Mouse (Mus musculus): ENCODE measurements at regions not wholly inside any gene's neighbourhood (a gene's known extent, or its start where the extent isn't known, plus 50 kb on each side); places are given as distances from the start of the nearest gene placed in this dataset.

DNA sequence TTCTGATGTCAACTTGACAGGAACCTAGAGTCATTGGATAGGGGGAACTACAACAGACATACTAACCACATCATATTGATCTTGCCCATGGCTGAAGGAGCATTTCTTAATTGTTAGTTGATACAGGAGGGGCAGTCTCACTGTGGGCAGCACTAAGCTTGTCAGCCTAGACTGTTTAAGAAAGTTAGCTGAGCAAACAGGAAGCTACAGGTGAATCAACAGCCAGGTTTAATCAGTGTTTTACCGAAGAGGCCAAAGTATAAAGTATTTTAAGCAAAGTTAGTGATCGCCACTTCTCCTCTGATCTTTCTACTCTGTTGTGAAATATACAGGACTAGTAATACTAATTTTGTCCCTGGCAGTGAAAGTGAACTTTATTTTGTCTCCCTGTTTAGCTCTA, 109.6 kb upstream of the Chmp2b start:
- H3K36me3 ChIP-seq (ENCODE audit: control insufficient read depth, insufficient read depth, low read length): no peaks in the 10 kb centered on the region
- no peaks in the 10 kb centered on the region for H3K27me3 ChIP-seq (ENCODE audit: control insufficient read depth, insufficient read depth, low read length)
- H3K4me1 ChIP-seq (replicated peaks; ENCODE audit: control insufficient read depth, insufficient read depth, low read length): no peaks in the 10 kb centered on the region
- WGBS: 90% methylated on average over 2 of the region's 2 CpGs
- no peak overlapping the region for H3K4me3 ChIP-seq (ENCODE audit: control insufficient read depth, insufficient read depth, low read length)
- no peak for DNase-seq
- no peak overlapping the region for H3K27ac ChIP-seq (ENCODE audit: control insufficient read depth, insufficient read depth, low read length)
- TF ChIP-seq CTCF (IDR thresholded peaks at IDR 0.05; ENCODE audit: borderline replicate concordance, control insufficient read depth, extremely low read depth, insufficient read depth, low read length, poor library complexity) (no peak), POLR2A (IDR thresholded peaks at IDR 0.05; ENCODE audit: control insufficient read depth, extremely low read depth, insufficient read depth, low read length, poor library complexity) (no peak)

DNA sequence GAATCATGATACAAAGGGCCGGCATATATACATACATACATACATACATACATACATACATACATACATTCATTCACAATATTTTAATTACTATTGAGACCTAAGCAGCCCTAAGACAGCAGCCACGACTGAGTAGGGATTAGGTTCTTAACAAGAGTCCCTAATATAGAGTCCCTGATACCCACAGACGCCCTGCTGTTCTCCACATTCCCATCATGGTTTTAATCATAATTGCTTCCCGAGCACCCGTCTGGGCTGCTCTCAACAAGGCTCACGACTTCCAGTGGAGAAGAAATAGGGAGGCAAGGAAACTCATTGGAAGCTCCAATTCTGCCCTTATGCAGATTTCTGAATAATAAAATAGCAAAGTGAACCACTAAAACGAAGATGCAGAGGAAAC, 120.6 kb upstream of the Chmp2b start:
- Histone ChIP-seq H3K4me1 (replicated peaks; ENCODE audit: control insufficient read depth, insufficient read depth, low read length) (no peaks in the 10 kb centered on the region), H3K27me3 (ENCODE audit: control insufficient read depth, insufficient read depth, low read length) (no peaks in the 10 kb centered on the region), H3K4me3 (ENCODE audit: control insufficient read depth, insufficient read depth, low read length) (no peak overlapping the region), H3K27ac (ENCODE audit: control insufficient read depth, insufficient read depth, low read length) (no peak overlapping the region), H3K36me3 (ENCODE audit: control insufficient read depth, insufficient read depth, low read length) (no peaks in the 10 kb centered on the region)
- 82% methylated on average over 7 of the region's 7 CpGs for WGBS
- TF ChIP-seq POLR2A (IDR thresholded peaks at IDR 0.05; ENCODE audit: control insufficient read depth, extremely low read depth, insufficient read depth, low read length, poor library complexity): no peak
- no peak for TF ChIP-seq CTCF (IDR thresholded peaks at IDR 0.05; ENCODE audit: borderline replicate concordance, control insufficient read depth, extremely low read depth, insufficient read depth, low read length, poor library complexity)
- DNase-seq: no peak

DNA sequence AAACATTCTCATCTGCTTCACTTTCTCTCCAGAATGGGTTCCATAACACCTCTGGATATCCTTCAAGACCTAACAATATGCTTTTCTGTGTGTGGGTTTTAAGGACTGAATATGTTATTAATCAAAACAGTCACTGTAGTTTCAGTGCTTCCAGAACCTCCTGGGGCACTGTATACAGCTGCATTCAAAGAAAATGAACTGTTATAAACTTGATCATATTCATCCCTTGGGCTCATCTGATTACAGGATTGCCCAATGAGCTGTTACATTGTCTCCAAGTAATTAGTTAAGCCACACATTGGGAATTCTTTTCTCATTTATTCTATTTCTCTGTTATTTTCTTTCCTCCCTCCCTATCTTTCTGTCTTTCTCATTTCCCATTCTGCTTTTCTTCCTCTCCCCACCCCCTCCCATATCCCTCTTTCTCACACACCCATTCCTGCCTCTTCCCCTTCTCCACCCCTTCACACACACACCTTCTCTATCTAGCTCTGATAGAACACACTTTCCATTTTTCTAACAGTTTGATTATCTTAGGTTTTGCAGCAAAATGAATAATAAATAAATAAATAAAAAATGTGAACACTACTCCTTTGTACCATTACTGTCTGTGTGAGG, 121.3 kb upstream of the Chmp2b start:
- Histone ChIP-seq H3K36me3 (ENCODE audit: control insufficient read depth, insufficient read depth, low read length) (no peaks in the 10 kb centered on the region), H3K27ac (ENCODE audit: control insufficient read depth, insufficient read depth, low read length) (no peak overlapping the region), H3K4me3 (ENCODE audit: control insufficient read depth, insufficient read depth, low read length) (no peak overlapping the region), H3K4me1 (replicated peaks; ENCODE audit: control insufficient read depth, insufficient read depth, low read length) (no peaks in the 10 kb centered on the region), H3K27me3 (ENCODE audit: control insufficient read depth, insufficient read depth, low read length) (no peaks in the 10 kb centered on the region)
- no peak for DNase-seq
- TF ChIP-seq POLR2A (IDR thresholded peaks at IDR 0.05; ENCODE audit: control insufficient read depth, extremely low read depth, insufficient read depth, low read length, poor library complexity) (no peak), CTCF (IDR thresholded peaks at IDR 0.05; ENCODE audit: borderline replicate concordance, control insufficient read depth, extremely low read depth, insufficient read depth, low read length, poor library complexity) (no peak)

DNA sequence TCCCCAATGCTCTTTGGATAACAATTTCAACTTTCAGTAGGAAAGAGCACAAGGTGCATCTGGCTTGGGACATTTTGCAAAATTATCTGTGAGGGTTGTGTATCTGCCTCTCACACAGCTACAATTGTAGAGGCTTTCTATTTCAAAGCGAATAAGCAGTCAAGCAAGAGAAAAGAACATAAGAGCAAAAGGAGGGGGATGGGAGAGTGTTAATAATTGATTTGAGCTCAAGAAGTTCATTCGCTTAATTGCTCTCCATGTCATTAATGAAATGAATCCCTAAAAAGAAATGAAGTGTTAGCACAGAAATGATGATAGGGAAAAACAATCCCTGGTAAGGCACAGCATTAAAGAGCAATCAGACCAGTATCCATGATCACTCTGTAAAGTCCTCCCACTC, 121.4 kb upstream of the Vgll3 start:
- no peak overlapping the region for H3K27ac ChIP-seq (ENCODE audit: control insufficient read depth, insufficient read depth, low read length)
- no peak for DNase-seq
- no peak for TF ChIP-seq POLR2A (IDR thresholded peaks at IDR 0.05; ENCODE audit: control insufficient read depth, extremely low read depth, insufficient read depth, low read length, poor library complexity)
- TF ChIP-seq CTCF (IDR thresholded peaks at IDR 0.05; ENCODE audit: borderline replicate concordance, control insufficient read depth, extremely low read depth, insufficient read depth, low read length, poor library complexity): no peak
- WGBS: 91% methylated on average over 2 of the region's 2 CpGs
- no peaks in the 10 kb centered on the region for H3K36me3 ChIP-seq (ENCODE audit: control insufficient read depth, insufficient read depth, low read length)
- no peak overlapping the region for H3K4me3 ChIP-seq (ENCODE audit: control insufficient read depth, insufficient read depth, low read length)
- H3K4me1 ChIP-seq (replicated peaks; ENCODE audit: control insufficient read depth, insufficient read depth, low read length): no peaks in the 10 kb centered on the region
- H3K27me3 ChIP-seq (ENCODE audit: control insufficient read depth, insufficient read depth, low read length): no peaks in the 10 kb centered on the region

DNA sequence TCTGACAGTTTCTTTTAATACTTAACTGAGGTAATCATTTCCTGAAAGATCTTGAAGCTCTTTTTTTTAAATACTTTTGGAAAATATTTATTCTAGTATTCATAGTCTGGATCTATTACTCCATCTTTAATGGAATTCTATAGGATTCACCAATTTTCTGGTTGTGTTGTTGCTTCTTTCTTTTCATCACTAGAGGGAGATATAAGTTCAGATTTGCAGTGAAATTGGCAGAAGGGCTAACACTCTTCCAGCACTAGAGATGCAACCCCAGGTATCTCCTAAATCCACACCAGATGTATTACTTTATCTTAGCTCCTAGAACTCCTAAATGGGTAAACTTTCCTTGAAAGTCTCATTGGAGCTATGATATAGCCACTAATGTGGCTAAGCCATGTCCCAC, 99.4 kb upstream of the Vgll3 start:
- Histone ChIP-seq H3K36me3 (ENCODE audit: control insufficient read depth, insufficient read depth, low read length) (no peaks in the 10 kb centered on the region), H3K4me1 (replicated peaks; ENCODE audit: control insufficient read depth, insufficient read depth, low read length) (no peaks in the 10 kb centered on the region), H3K27ac (ENCODE audit: control insufficient read depth, insufficient read depth, low read length) (no peak overlapping the region), H3K27me3 (ENCODE audit: control insufficient read depth, insufficient read depth, low read length) (no peaks in the 10 kb centered on the region), H3K4me3 (ENCODE audit: control insufficient read depth, insufficient read depth, low read length) (no peak overlapping the region)
- TF ChIP-seq CTCF (IDR thresholded peaks at IDR 0.05; ENCODE audit: borderline replicate concordance, control insufficient read depth, extremely low read depth, insufficient read depth, low read length, poor library complexity) (no peak), POLR2A (IDR thresholded peaks at IDR 0.05; ENCODE audit: control insufficient read depth, extremely low read depth, insufficient read depth, low read length, poor library complexity) (no peak)
- DNase-seq: no peak

DNA sequence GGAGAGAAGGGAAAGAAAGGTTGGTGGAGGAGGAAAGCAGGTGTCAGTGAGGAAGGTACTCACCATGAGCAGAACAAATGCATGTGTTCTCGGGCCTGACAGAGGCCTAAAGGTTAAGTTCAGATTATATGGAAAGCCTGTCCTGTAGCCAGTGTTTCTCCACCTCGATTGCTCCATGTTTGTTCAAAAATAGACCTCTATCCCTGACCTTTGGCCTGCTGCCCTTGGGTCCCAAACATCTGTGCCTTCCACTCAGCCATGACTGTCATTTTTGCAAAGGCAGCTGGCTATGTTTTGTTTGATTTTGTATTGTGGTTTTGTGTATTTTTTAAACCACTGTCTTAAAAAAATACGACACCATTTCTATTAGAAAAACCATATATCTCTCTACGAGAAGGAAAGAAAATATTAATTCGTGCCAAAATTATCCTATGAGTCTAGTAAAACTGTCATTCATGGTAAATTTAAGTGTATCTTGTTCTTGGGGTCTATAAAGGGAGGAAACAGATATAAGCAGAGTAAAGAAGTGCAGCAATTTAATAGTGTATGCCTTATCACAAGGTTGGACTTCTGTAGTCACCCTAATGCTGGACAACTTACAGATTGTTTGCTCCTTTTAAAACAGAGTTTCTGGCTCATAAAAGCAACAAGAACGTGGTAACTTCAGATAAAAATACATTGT, 96.1 kb upstream of the Vgll3 start:
- no peaks in the 10 kb centered on the region for H3K4me1 ChIP-seq (replicated peaks; ENCODE audit: control insufficient read depth, insufficient read depth, low read length)
- WGBS: 75% methylated on average over 6 of the region's 6 CpGs
- H3K4me3 ChIP-seq (ENCODE audit: control insufficient read depth, insufficient read depth, low read length): no peak overlapping the region
- H3K27ac ChIP-seq (ENCODE audit: control insufficient read depth, insufficient read depth, low read length): no peak overlapping the region
- H3K27me3 ChIP-seq (ENCODE audit: control insufficient read depth, insufficient read depth, low read length): no peaks in the 10 kb centered on the region
- H3K36me3 ChIP-seq (ENCODE audit: control insufficient read depth, insufficient read depth, low read length): no peaks in the 10 kb centered on the region
- TF ChIP-seq CTCF (IDR thresholded peaks at IDR 0.05; ENCODE audit: borderline replicate concordance, control insufficient read depth, extremely low read depth, insufficient read depth, low read length, poor library complexity) (no peak), POLR2A (IDR thresholded peaks at IDR 0.05; ENCODE audit: control insufficient read depth, extremely low read depth, insufficient read depth, low read length, poor library complexity) (no peak)
- no peak for DNase-seq
